Mouse (Mus musculus): ENCODE results near the gene Ccdc33.

Ccdc33 gene

DNA sequence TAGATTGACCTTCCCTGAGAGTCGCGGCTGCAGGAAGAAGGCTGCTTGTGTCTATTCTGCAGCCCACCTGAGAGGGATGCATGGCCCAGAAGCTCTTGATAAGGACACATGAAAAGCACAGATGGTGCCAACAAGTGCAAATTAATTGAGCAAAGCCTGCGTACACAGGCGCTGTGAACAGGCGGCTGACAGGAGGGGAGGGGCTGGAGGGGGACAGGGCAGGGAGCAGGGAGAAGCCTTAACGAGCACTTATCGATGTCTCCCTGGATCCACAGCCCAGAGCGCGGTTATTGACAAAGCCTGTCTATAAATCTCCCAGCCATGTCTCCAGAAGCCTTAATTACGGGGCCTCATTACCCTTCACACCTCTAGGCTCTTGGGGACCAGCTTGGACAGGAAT lies 73.8 kb downstream of the Ccdc33 start:
- DNase-seq, result no peak

GRCm38 (mm10) chr9:58043496-58044017 lies 75.1 kb downstream of the Ccdc33 start:
- no peak for DNase-seq

DNA sequence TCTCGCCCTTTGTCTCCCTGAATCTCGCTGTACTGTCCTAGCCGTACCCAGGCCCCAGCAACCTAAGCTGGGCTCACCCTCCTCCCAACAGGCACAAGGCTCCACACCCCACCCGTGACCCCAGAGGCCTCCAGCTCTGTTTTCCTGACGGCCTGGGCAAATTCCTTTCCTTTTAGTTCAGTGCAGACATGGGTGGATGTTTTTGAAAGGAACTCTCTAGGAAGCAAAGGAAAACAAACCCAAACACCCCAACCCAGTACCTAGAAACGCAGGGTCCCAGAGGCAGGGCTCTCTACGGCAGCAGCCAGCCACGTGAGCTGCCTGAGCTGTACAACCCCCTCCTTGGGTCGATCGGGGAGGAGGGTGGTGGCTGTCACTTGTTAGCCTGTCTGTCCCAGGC lies 76.2 kb downstream of the Ccdc33 start:
- DNase-seq, result no peak

GRCm38 (mm10) chr9:58040977-58041376 lies 77.6 kb downstream of the Ccdc33 start:
- DNase-seq, result no peak

- peak; percentile 82 for DNase-seq
Measured at GRCm38 (mm10) chr9:58038500-58039168, 80.0 kb downstream of the Ccdc33 start.

DNA sequence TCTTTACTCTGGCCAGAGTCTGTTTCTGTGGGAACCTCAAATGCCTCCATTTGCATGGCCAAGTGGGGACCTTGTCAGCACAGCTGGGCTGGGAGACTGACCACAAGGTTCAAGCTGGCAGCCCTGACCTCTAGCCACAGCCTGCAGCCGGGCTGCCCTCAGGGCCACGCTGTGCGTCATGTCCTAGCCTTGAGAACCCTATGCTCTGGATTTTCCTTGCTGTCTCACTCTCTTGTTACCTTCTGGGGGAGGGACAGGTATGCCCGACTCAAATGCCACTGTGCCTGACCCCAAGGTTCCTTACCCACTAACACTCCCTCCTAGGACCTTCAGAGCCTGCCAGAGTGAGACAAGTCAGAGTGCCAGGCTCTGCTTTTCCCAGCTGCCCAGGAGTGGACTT lies 81.7 kb downstream of the Ccdc33 start:
- DNase-seq, result no peak

GRCm38 (mm10) chr9:58035951-58036698 lies 82.5 kb downstream of the Ccdc33 start:
- DNase-seq, result no peak

GRCm38 (mm10) chr9:58035519-58035918 lies 83.1 kb downstream of the Ccdc33 start:
- DNase-seq, result peak; percentile 70

DNA sequence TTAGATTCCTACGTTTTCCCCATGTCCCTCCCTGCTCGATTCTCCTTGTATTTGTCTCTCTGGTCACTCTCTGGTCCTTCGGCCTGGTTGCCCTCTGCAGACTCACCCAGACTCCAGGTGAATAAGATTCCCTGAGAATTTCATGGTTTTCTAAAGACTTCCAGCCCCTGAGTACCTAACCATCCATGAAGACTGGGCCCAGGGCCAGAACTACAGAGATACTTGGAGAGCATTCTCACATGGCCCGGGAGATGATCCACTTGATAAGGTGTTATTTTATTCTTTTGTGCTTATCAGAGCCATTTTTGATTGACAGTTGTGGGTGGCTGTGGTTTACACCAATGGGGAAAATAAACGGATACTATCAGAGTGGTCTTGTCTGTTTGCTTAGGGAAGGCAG lies 86.7 kb downstream of the Ccdc33 start:
- DNase-seq, result no peak

GRCm38 (mm10) chr9:58029635-58030034 lies 89.0 kb downstream of the Ccdc33 start:
- no peak for DNase-seq

DNA sequence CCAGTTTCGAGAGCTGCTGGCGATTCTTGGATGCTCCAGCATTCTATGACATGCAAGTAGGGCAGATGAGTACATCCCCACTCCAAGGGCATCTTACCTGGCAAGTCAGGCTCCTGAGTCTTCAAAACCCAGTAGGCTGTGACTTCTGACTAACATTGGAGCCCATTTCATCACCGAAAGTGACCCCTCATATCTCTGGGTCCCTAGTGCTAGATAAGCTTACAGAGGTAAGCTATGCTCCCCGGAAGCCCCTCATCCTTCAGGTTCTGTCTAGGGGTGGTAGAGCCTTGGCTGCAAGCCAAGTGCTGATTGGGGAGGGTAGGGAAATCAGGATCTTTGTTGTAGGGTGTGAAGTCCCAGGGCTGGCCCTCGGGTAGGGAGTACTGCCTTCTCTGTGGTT lies 89.8 kb downstream of the Ccdc33 start:
- DNase-seq, result no peak

DNA sequence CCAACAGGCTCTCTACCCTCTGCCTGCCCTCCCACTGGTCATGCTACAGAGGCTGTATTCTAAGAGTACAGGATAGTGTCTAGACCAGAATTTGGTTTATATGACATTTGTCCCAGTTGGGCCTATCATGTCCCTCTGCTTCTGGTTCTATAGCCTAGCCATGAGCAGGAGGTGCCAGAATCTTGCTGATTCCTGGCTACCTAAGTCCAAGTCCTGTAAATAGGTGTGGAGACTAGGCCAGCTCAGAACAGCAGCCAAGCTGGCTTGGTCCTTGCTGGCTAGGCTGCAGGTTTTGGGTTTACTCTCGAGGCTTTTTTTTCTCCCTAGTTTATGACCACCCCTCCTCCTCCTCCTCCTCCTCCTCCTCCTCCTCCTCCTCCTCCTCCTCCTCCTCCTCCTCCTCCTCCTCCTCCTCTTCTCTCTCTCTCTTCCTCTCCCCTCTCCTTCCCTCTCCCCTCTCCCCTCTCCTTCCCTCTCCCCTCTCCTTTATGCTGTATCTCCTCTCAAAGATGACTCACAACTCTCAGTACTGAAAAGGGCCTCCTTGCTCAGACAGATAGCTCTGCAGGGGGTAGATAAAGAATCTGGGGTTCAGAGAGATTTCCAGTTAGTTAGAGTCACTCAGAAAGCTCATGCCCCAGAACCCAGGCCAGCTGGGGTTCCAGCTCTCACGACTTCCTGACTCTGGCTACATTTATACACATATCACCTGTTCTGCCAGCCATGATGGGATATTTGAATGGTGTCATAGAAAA lies 91.0 kb downstream of the Ccdc33 start:
- no peak for DNase-seq

GRCm38 (mm10) chr9:58025995-58026394 lies 92.6 kb downstream of the Ccdc33 start:
- DNase-seq, result no peak

GRCm38 (mm10) chr9:58018385-58018784 lies 100.2 kb downstream of the Ccdc33 start:
- DNase-seq, result no peak

- no peak for DNase-seq
Measured at GRCm38 (mm10) chr9:58016962-58017361, 101.7 kb downstream of the Ccdc33 start.

GRCm38 (mm10) chr9:58015856-58016255 lies 102.8 kb downstream of the Ccdc33 start:
- DNase-seq, result no peak

GRCm38 (mm10) chr9:58014393-58015160 lies 104.0 kb downstream of the Ccdc33 start:
- DNase-seq, result no peak

DNA sequence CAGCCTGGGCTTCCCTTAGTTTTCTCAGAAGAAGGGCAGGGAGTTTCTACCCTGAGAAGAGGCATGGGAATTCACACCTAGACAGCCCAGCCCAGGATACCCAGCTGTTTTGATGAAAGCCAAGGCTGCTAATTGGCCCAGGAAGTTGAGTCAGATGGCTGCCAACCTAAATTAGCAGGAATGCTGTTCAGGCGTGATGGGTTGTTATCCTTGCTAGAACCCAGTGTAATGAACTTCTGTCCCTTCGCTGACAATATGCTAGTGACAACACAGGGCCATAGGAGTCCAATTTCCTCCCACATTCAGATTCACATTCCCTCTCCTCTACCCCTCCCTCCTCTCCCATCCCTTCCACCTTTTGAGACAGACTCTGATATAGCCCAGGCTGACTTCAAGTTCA lies 105.7 kb downstream of the Ccdc33 start:
- no peak for DNase-seq

- DNase-seq, result no peak
Measured at GRCm38 (mm10) chr9:58012486-58012885, 106.1 kb downstream of the Ccdc33 start.

DNA sequence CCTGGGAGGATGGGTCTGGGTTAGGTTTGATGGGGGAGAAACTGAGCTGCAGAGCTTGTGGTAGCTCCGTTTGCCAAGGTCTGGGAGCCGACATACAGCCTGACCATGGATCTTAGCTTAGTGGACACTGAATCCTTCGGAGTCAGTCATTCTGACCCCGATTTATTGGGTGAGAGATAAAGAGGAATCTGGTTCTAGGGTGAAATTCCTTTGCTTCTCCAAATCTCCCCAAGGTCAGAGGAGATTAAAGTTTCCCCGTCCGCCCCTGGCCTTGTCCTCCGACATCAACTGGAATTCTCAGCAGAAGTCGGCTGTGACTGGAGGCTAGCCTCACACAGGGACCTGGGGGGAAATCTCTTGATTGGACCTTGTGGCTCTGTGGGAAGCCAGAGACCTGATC lies 107.1 kb downstream of the Ccdc33 start:
- no peak for DNase-seq

- DNase-seq, result no peak
Measured at GRCm38 (mm10) chr9:58011027-58011426, 107.6 kb downstream of the Ccdc33 start.

GRCm38 (mm10) chr9:58009588-58009987 lies 109.0 kb downstream of the Ccdc33 start:
- no peak for DNase-seq

DNA sequence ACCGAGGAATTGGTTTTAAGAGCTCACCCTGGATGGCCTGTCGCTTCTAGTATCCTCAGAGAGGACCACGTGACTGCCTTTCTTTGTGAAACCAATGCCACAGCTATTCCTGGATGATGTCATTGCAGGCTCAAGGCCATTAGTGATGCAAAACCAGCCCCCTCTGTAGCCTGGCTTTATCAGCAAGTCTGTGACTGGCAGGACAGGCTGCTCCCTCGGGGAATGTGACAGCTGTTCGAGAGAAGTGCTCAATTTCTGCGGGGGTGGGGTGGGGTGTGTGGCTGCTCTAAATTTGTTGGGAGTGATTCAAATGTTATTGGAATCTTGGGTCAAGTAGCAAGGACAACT lies 109.6 kb downstream of the Ccdc33 start:
- DNase-seq, result no peak
